Mouse (Mus musculus): Measurements from ENCODE around the gene Slc4a5. TPM values are rescaled to one million over a fixed set of nuclear protein-coding genes. Genes with fewer than 3 reads are reported as not detected.

The Slc4a5 gene
- total RNA-seq, 1 experiment from 2014 or later: not detected

- ATAC-seq (replicated peaks in 1 of 2; ENCODE audit: insufficient read depth in 1 of 2, low FRiP score in 2 of 2, low TSS enrichment in 1 of 2, low read depth in 1 of 2, poor library complexity in 2 of 2, severe bottlenecking in 2 of 2): peak; percentile 77 to 90
These were observed 54.1 kb downstream of the Slc4a5 start for GRCm38 (mm10) chr6:83273733-83274132.

- no peak for ATAC-seq (replicated peaks in 1 of 2; ENCODE audit: insufficient read depth in 1 of 2, low FRiP score in 2 of 2, low TSS enrichment in 1 of 2, low read depth in 1 of 2, poor library complexity in 2 of 2, severe bottlenecking in 2 of 2)
These were observed 57.5 kb downstream of the Slc4a5 start for GRCm38 (mm10) chr6:83277151-83277550.

- ATAC-seq (replicated peaks in 1 of 2; ENCODE audit: insufficient read depth in 1 of 2, low FRiP score in 2 of 2, low TSS enrichment in 1 of 2, low read depth in 1 of 2, poor library complexity in 2 of 2, severe bottlenecking in 2 of 2): no peak; a peak in 1 of 4 replicates
These were observed 59.3 kb downstream of the Slc4a5 start for GRCm38 (mm10) chr6:83278881-83279280.

GRCm38 (mm10) chr6:83280256-83280955, 60.8 kb downstream of the Slc4a5 start:
- ATAC-seq (replicated peaks in 1 of 2; ENCODE audit: insufficient read depth in 1 of 2, low FRiP score in 2 of 2, low TSS enrichment in 1 of 2, low read depth in 1 of 2, poor library complexity in 2 of 2, severe bottlenecking in 2 of 2): no peak

- no peak for ATAC-seq (replicated peaks in 1 of 2; ENCODE audit: insufficient read depth in 1 of 2, low FRiP score in 2 of 2, low TSS enrichment in 1 of 2, low read depth in 1 of 2, poor library complexity in 2 of 2, severe bottlenecking in 2 of 2)
These were observed 81.0 kb downstream of the Slc4a5 start for GRCm38 (mm10) chr6:83300447-83301229.

GRCm38 (mm10) chr6:83301294-83301693, 81.7 kb downstream of the Slc4a5 start:
- no peak for ATAC-seq (replicated peaks in 1 of 2; ENCODE audit: insufficient read depth in 1 of 2, low FRiP score in 2 of 2, low TSS enrichment in 1 of 2, low read depth in 1 of 2, poor library complexity in 2 of 2, severe bottlenecking in 2 of 2)

GRCm38 (mm10) chr6:83302264-83302663, 82.6 kb downstream of the Slc4a5 start:
- no peak for ATAC-seq (replicated peaks in 1 of 2; ENCODE audit: insufficient read depth in 1 of 2, low FRiP score in 2 of 2, low TSS enrichment in 1 of 2, low read depth in 1 of 2, poor library complexity in 2 of 2, severe bottlenecking in 2 of 2)

GRCm38 (mm10) chr6:83309017-83309416, 89.4 kb downstream of the Slc4a5 start:
- no peak for ATAC-seq (replicated peaks in 1 of 2; ENCODE audit: insufficient read depth in 1 of 2, low FRiP score in 2 of 2, low TSS enrichment in 1 of 2, low read depth in 1 of 2, poor library complexity in 2 of 2, severe bottlenecking in 2 of 2)

- no peak for ATAC-seq (replicated peaks in 1 of 2; ENCODE audit: insufficient read depth in 1 of 2, low FRiP score in 2 of 2, low TSS enrichment in 1 of 2, low read depth in 1 of 2, poor library complexity in 2 of 2, severe bottlenecking in 2 of 2)
These were observed 91.6 kb downstream of the Slc4a5 start for GRCm38 (mm10) chr6:83311206-83311605.

- no peak for ATAC-seq (replicated peaks in 1 of 2; ENCODE audit: insufficient read depth in 1 of 2, low FRiP score in 2 of 2, low TSS enrichment in 1 of 2, low read depth in 1 of 2, poor library complexity in 2 of 2, severe bottlenecking in 2 of 2)
These were observed 92.4 kb downstream of the Slc4a5 start for GRCm38 (mm10) chr6:83312021-83312420.

GRCm38 (mm10) chr6:83312514-83312913, 92.9 kb downstream of the Slc4a5 start:
- ATAC-seq (replicated peaks in 1 of 2; ENCODE audit: insufficient read depth in 1 of 2, low FRiP score in 2 of 2, low TSS enrichment in 1 of 2, low read depth in 1 of 2, poor library complexity in 2 of 2, severe bottlenecking in 2 of 2): no peak

- ATAC-seq (replicated peaks in 1 of 2; ENCODE audit: insufficient read depth in 1 of 2, low FRiP score in 2 of 2, low TSS enrichment in 1 of 2, low read depth in 1 of 2, poor library complexity in 2 of 2, severe bottlenecking in 2 of 2): no peak
These were observed 95.7 kb downstream of the Slc4a5 start for GRCm38 (mm10) chr6:83315293-83315692.

GRCm38 (mm10) chr6:83316022-83316421, 96.4 kb downstream of the Slc4a5 start:
- ATAC-seq (replicated peaks in 1 of 2; ENCODE audit: insufficient read depth in 1 of 2, low FRiP score in 2 of 2, low TSS enrichment in 1 of 2, low read depth in 1 of 2, poor library complexity in 2 of 2, severe bottlenecking in 2 of 2): no peak

GRCm38 (mm10) chr6:83317108-83317741, 97.6 kb downstream of the Slc4a5 start:
- ATAC-seq (replicated peaks in 1 of 2; ENCODE audit: insufficient read depth in 1 of 2, low FRiP score in 2 of 2, low TSS enrichment in 1 of 2, low read depth in 1 of 2, poor library complexity in 2 of 2, severe bottlenecking in 2 of 2): peak; percentile 97 to 98

GRCm38 (mm10) chr6:83321927-83322326, 102.3 kb downstream of the Slc4a5 start:
- ATAC-seq (replicated peaks in 1 of 2; ENCODE audit: insufficient read depth in 1 of 2, low FRiP score in 2 of 2, low TSS enrichment in 1 of 2, low read depth in 1 of 2, poor library complexity in 2 of 2, severe bottlenecking in 2 of 2): no peak

GRCm38 (mm10) chr6:83322794-83323193, 103.2 kb downstream of the Slc4a5 start:
- ATAC-seq (replicated peaks in 1 of 2; ENCODE audit: insufficient read depth in 1 of 2, low FRiP score in 2 of 2, low TSS enrichment in 1 of 2, low read depth in 1 of 2, poor library complexity in 2 of 2, severe bottlenecking in 2 of 2): no peak

GRCm38 (mm10) chr6:83323652-83324419, 104.2 kb downstream of the Slc4a5 start:
- ATAC-seq (replicated peaks in 1 of 2; ENCODE audit: insufficient read depth in 1 of 2, low FRiP score in 2 of 2, low TSS enrichment in 1 of 2, low read depth in 1 of 2, poor library complexity in 2 of 2, severe bottlenecking in 2 of 2): peak; percentile 59 to 66
